Mouse (Mus musculus) ES-Bruce4 (cell line): ENCODE results near the gene Polr3b. TPM values are rescaled to one million over a fixed set of nuclear protein-coding genes. Genes with fewer than 3 reads are reported as not detected.

Experiments used
- H3K27ac ChIP-seq: 2 replicates; pipeline ENCODE4 v1.5.1; 2012; ENCODE audit warnings: low read length, inconsistent platforms; ENCODE audit not compliant: insufficient read depth
- H3K27me3 ChIP-seq: 2 replicates; pipeline ENCODE4 v1.6.1; 2012; ENCODE audit warnings: mild to moderate bottlenecking, low read length, inconsistent platforms; ENCODE audit not compliant: control insufficient read depth, poor library complexity, insufficient read depth, severe bottlenecking
- H3K36me3 ChIP-seq: 2 replicates; pipeline ENCODE4 v1.6.1; 2012; ENCODE audit warnings: inconsistent platforms, mild to moderate bottlenecking, low read length, moderate library complexity; ENCODE audit not compliant: control insufficient read depth, poor library complexity, insufficient read depth, severe bottlenecking
- H3K4me1 ChIP-seq: one replicate; pipeline ENCODE4 v1.8.1; 2011; ENCODE audit warnings: low read length; ENCODE audit not compliant: control insufficient read depth, insufficient read depth
- H3K4me3 ChIP-seq: 2 replicates; pipeline ENCODE4 v1.5.1; 2011; ENCODE audit warnings: low read depth, mild to moderate bottlenecking, low read length
- H3K9ac ChIP-seq: 2 replicates; pipeline ENCODE4 v1.6.1; 2012; ENCODE audit warnings: low read depth, mild to moderate bottlenecking, inconsistent platforms; ENCODE audit not compliant: poor library complexity, severe bottlenecking
- H3K9me3 ChIP-seq: replicated peaks from 2 replicates; pipeline ENCODE4 v1.6.1; 2012; ENCODE audit warnings: mild to moderate bottlenecking, low read length, inconsistent platforms; ENCODE audit not compliant: control insufficient read depth, poor library complexity, insufficient read depth, severe bottlenecking
- CTCF ChIP-seq: IDR thresholded peaks from one replicate; pipeline ENCODE4 v1.8.1; 2011; ENCODE audit warnings: low read depth, low read length
- EP300 ChIP-seq: IDR thresholded peaks from 2 replicates; pipeline ENCODE4 v1.6.1; 2011; ENCODE audit warnings: low read depth, low read length; ENCODE audit not compliant: insufficient read depth
- POLR2A ChIP-seq: IDR thresholded peaks from one replicate; pipeline ENCODE4 v1.8.1; 2011; ENCODE audit warnings: low read length; ENCODE audit not compliant: insufficient read depth
- polyA plus RNA-seq: library from polyadenylated mRNA; stranded (reverse); fragments of >200 nt; gene quantifications from 2 replicates; pipeline ENCODE4 v1.2.4, GENCODE M21; 2011; ENCODE audit warnings: low read depth; ENCODE audit not compliant: missing spikeins, insufficient read depth, insufficient read length

The Polr3b gene
- polyA plus RNA-seq, 1 experiment, result 45.8 TPM

GRCm38 (mm10) chr10:84678441-84678840, 56.3 kb downstream of the Polr3b start:
- Histone ChIP-seq H3K27me3 (no peaks in the 10 kb centered on the region), H3K36me3 (peaks cover 15% of the 10 kb centered on the region), H3K27ac (no peak overlapping the region), H3K4me1 (no peaks in the 10 kb centered on the region), H3K4me3 (no peak overlapping the region), H3K9me3 (no peaks in the 10 kb centered on the region), H3K9ac (no peak overlapping the region)
- TF ChIP-seq POLR2A (no peak), EP300 (no peak), CTCF (no peak)

DNA sequence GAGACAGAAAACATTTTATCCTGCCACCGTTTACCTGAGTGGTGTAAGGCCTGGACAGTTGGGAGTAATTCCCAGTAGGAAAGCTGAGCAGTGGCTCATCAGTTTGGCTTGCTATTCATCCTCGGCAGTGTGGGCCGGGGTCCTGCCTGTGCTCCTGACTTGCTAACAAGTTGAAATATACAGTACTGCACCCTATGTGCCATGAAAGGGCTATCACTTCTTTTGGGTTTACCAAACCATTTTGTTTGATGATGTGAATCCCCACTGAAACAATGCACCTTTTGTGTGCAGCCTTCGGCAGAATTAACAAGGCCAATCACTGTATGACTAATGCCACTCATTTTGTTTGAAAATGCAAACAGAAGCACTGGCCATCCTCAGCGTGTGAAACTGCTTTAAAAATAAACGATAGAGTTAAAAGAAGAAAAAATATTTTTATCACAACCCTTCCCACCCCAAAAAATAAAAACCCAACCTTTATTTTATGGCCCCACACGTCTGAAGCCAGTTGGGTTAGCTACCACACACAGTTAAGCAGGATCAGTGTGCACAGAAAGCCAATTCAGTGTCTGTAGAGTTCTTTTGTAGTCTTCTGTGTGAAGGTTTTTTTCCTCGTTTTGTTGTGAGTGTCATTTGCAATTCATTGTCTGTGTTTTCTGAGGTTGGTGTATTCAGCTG, 63.5 kb downstream of the Polr3b start:
- H3K4me3 ChIP-seq, result no peak overlapping the region
- H3K4me1 ChIP-seq, result no peaks in the 10 kb centered on the region
- H3K9ac ChIP-seq, result no peak overlapping the region
- no peak overlapping the region for H3K27ac ChIP-seq
- 0 out of 2 replicates have a peak, but pooled peaks cover 7% of the 10 kb centered on the region for H3K36me3 ChIP-seq
- no peaks in the 10 kb centered on the region for H3K9me3 ChIP-seq
- no peak for TF ChIP-seq EP300
- no peak for TF ChIP-seq CTCF
- no peak for TF ChIP-seq POLR2A
- H3K27me3 ChIP-seq, result no peaks in the 10 kb centered on the region

GRCm38 (mm10) chr10:84686122-84686497, 64.0 kb downstream of the Polr3b start:
- Histone ChIP-seq H3K27me3 (no peaks in the 10 kb centered on the region), H3K4me1 (no peaks in the 10 kb centered on the region), H3K27ac (no peak overlapping the region)

DNA sequence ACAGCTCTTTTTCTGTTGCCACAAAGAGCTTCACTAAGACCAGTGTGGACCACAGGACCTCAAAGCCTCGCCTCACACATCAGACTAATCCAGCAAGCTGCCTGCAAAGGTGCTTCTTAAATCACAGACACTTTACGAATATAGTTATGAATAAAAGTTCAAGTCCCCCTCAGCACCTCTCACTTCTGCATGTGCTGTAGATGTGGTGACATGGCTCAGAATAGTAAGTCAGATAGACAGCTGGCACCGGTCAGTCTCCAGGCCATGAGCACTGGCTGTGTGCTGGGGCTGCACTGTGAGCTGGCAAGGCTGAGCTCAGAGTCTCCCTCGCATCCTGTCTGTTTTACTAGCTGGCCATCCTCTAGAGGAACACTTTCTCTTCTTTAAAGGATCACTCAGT, 64.6 kb downstream of the Polr3b start:
- Histone ChIP-seq H3K27me3 (no peaks in the 10 kb centered on the region), H3K27ac (no peak overlapping the region), H3K4me3 (no peak overlapping the region), H3K36me3 (0 out of 2 replicates have a peak, but pooled peaks cover 7% of the 10 kb centered on the region), H3K9ac (no peak overlapping the region), H3K4me1 (no peaks in the 10 kb centered on the region), H3K9me3 (no peaks in the 10 kb centered on the region)
- TF ChIP-seq CTCF, result no peak
- no peak for TF ChIP-seq POLR2A
- TF ChIP-seq EP300, result no peak

More at GRCm38 (mm10) chr10:84686122-84686497, 64.0 kb downstream of the Polr3b start:
- TF ChIP-seq CTCF (no peak), EP300 (no peak)
- Histone ChIP-seq H3K9me3 (no peaks in the 10 kb centered on the region), H3K4me3 (no peak overlapping the region), H3K36me3 (0 out of 2 replicates have a peak, but pooled peaks cover 7% of the 10 kb centered on the region), H3K9ac (no peak overlapping the region)

GRCm38 (mm10) chr10:84687736-84688135, 65.6 kb downstream of the Polr3b start:
- no peak overlapping the region for H3K4me3 ChIP-seq
- H3K4me1 ChIP-seq, result no peaks in the 10 kb centered on the region
- H3K9me3 ChIP-seq, result no peaks in the 10 kb centered on the region
- H3K9ac ChIP-seq, result no peak overlapping the region
- H3K36me3 ChIP-seq, result peaks cover 8% of the 10 kb centered on the region; the same call in 1 of the 2 replicates
- no peaks in the 10 kb centered on the region for H3K27me3 ChIP-seq
- no peak overlapping the region for H3K27ac ChIP-seq
- TF ChIP-seq EP300, result no peak
- no peak for TF ChIP-seq CTCF
- TF ChIP-seq POLR2A, result no peak

- no peaks in the 10 kb centered on the region for H3K27me3 ChIP-seq
- no peak overlapping the region for H3K4me3 ChIP-seq
- H3K36me3 ChIP-seq, result peaks cover 5% of the 10 kb centered on the region; the same call in 1 of the 2 replicates
- TF ChIP-seq EP300 (no peak), CTCF (no peak), POLR2A (no peak)
- H3K27ac ChIP-seq, result no peak overlapping the region
- H3K9me3 ChIP-seq, result no peaks in the 10 kb centered on the region
- no peak overlapping the region for H3K9ac ChIP-seq
- H3K4me1 ChIP-seq, result no peaks in the 10 kb centered on the region
Measured at GRCm38 (mm10) chr10:84689846-84690245, 67.8 kb downstream of the Polr3b start.
